Mouse (Mus musculus): ENCODE results near the gene Slc27a1. TPM values are rescaled to one million over a fixed set of nuclear protein-coding genes. Genes with fewer than 3 reads are reported as not detected.

The Slc27a1 gene
- total RNA-seq, 2 experiments from 2014 or later: 76.8 to 92.7 TPM

GRCm38 (mm10) chr8:71579476-71579875 lies 10.8 kb downstream of the Slc27a1 start:
- DNase-seq (ENCODE audit: low spot score in 2 of 2): peak in 1 of 2 experiments; percentile 47

- DNase-seq (ENCODE audit: low spot score in 2 of 2): no peak
Measured at GRCm38 (mm10) chr8:71580201-71580600, 11.5 kb downstream of the Slc27a1 start.

GRCm38 (mm10) chr8:71586891-71587290 lies 18.2 kb downstream of the Slc27a1 start:
- peak; percentile 67 to 73 for DNase-seq (ENCODE audit: low spot score in 2 of 2)

- no peak for DNase-seq (ENCODE audit: low spot score in 2 of 2)
Measured at GRCm38 (mm10) chr8:71588762-71589161, 20.1 kb downstream of the Slc27a1 start.

GRCm38 (mm10) chr8:71591017-71591416 lies 22.3 kb downstream of the Slc27a1 start:
- no peak for DNase-seq (ENCODE audit: low spot score in 2 of 2)

- peak; percentile 92 to 96 for DNase-seq (ENCODE audit: low spot score in 2 of 2)
Measured at GRCm38 (mm10) chr8:71591471-71592373, 23.0 kb downstream of the Slc27a1 start, which contains the start of gene Pgls. Gene Pgls, plus strand, starts transcription at chr8:71592176.

- peak; percentile 73 to 82 for DNase-seq (ENCODE audit: low spot score in 2 of 2)
Measured at GRCm38 (mm10) chr8:71592374-71593170, 23.9 kb downstream of the Slc27a1 start.

- no peak for DNase-seq (ENCODE audit: low spot score in 2 of 2)
Measured at GRCm38 (mm10) chr8:71593556-71594323, 25.1 kb downstream of the Slc27a1 start.

- no peak for DNase-seq (ENCODE audit: low spot score in 2 of 2)
Measured at GRCm38 (mm10) chr8:71594324-71594722, 25.6 kb downstream of the Slc27a1 start.

GRCm38 (mm10) chr8:71595862-71596261 lies 27.2 kb downstream of the Slc27a1 start:
- peak; percentile 93 to 96 for DNase-seq (ENCODE audit: low spot score in 2 of 2)

- DNase-seq (ENCODE audit: low spot score in 2 of 2): no peak
Measured at GRCm38 (mm10) chr8:71596384-71596783, 27.7 kb downstream of the Slc27a1 start.

GRCm38 (mm10) chr8:71596798-71597197 lies 28.1 kb downstream of the Slc27a1 start:
- DNase-seq (ENCODE audit: low spot score in 2 of 2): no peak

- no peak for DNase-seq (ENCODE audit: low spot score in 2 of 2)
Measured at GRCm38 (mm10) chr8:71597451-71597850, 28.8 kb downstream of the Slc27a1 start, which contains the start of gene Fam129c. Gene Fam129c, plus strand, starts transcription at chr8:71597648.

- no peak for DNase-seq (ENCODE audit: low spot score in 2 of 2)
Measured at GRCm38 (mm10) chr8:71598375-71598774, 29.7 kb downstream of the Slc27a1 start.

GRCm38 (mm10) chr8:71598841-71599240 lies 30.2 kb downstream of the Slc27a1 start:
- DNase-seq (ENCODE audit: low spot score in 2 of 2): no peak

- DNase-seq (ENCODE audit: low spot score in 2 of 2): no peak
Measured at GRCm38 (mm10) chr8:71601939-71602665, 33.4 kb downstream of the Slc27a1 start.

GRCm38 (mm10) chr8:71602666-71603334 lies 34.1 kb downstream of the Slc27a1 start:
- no peak for DNase-seq (ENCODE audit: low spot score in 2 of 2)

GRCm38 (mm10) chr8:71604021-71604420 lies 35.3 kb downstream of the Slc27a1 start:
- DNase-seq (ENCODE audit: low spot score in 2 of 2): no peak

GRCm38 (mm10) chr8:71610822-71611651 lies 42.4 kb downstream of the Slc27a1 start, which contains the start of gene Colgalt1:
Gene Colgalt1, plus strand, starts transcription at chr8:71610998.
- DNase-seq (ENCODE audit: low spot score in 2 of 2): peak; percentile 94 to 96
